Mouse (Mus musculus): ENCODE data around the gene Wee1. TPM values are rescaled to one million over a fixed set of nuclear protein-coding genes. Genes with fewer than 3 reads are reported as not detected.

Wee1 gene
- polyA plus RNA-seq (2014; fragmentation: Nextera tagmentation; extraction: Ambion mirVana): 11.7 and 13.3 TPM in 2 replicates

DNA sequence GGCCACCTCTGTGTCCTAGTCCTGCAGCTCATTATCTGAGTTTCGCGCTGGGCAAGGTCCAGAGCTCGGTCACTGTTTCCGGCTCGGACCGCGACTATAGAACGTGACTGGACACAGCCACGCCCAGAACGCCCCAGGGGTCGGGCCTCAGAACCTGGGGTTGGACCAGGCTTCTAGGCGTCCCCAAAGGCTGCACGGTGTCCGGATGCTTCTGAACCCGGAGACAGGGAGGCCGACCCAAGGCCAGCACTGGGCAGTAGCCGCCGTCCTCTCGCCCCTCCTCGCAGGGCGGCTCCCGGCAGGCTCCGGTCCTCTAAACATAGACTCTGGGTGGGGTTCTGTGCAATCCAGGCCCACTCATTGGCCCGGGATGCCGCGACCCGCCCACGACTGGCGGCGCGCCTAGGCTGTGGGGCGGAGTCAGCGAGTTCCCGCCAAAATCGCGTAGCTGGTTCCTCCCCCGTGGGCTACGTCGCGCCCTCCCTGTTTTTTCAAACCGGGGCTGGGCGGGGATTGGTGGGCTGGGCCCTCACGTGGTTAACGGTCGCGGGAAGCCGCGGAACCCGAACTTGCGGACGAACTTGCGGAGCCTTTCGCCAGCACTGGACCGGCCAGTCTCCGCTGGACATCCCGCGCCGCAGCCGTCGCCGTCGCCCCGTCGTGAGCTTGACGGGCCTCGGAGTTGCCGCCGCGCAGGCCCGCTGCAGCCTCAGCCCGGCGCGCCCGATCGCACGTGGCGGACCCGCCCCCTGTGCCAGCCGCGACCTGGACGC lies at the start of gene Wee1:
Gene Wee1 (plus strand): TSS at position 531 of the 773 bp plus-strand sequence.
- H3K27me3 ChIP-seq (replicated peaks; ENCODE audit: control insufficient read depth, insufficient read depth, low read length): no peaks in the 10 kb centered on the region
- H3K36me3 ChIP-seq (ENCODE audit: control insufficient read depth, insufficient read depth, low read length): no peaks in the 10 kb centered on the region
- peak; percentile 98 for ATAC-seq
- H3K9me3 ChIP-seq (replicated peaks; ENCODE audit: control insufficient read depth, low read length): no peaks in the 10 kb centered on the region
- peak within 1 kb of the TSS; percentile 97 for H3K4me3 ChIP-seq (ENCODE audit: low read depth, low read length)
- WGBS: under 1% methylated on average over 66 of the region's 81 CpGs
- peak; percentile 98 for DNase-seq (ENCODE audit: low spot score)
- 0 out of 2 replicates have a peak, but pooled peaks cover 4% of the 10 kb centered on the region for H3K4me1 ChIP-seq (ENCODE audit: control insufficient read depth, insufficient read depth, low read length)
- peak within 1 kb of the TSS; percentile 87 for H3K27ac ChIP-seq (ENCODE audit: low read depth, low read length)
- peak within 1 kb of the TSS; percentile 78 for H3K9ac ChIP-seq (ENCODE audit: low read length)
- H3K4me2 ChIP-seq (ENCODE audit: low read length): peak within 1 kb of the TSS; percentile 84

DNA sequence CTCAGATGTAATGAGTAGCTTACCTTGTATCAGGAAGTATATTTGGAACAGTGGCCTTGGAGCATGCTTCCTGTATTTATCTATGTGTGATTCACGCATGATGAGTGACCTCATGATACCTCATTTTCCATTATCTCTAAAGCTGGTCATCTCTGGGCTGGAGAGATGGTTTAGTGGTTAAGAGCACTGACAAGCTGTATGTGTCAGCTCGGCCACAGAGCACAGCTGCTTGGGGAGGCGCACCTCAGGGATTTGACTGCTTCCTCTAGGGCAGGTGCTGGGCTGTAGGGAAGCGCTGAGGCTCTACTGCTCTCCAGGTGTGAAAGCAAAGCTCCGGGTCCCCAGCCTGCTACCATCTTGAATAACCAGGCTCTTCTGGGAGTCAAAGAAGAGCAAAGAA lies 43.7 kb upstream of the Wee1 start:
- ATAC-seq (no peak), DNase-seq (ENCODE audit: low spot score) (no peak)
- no peak overlapping the region for H3K4me3 ChIP-seq (ENCODE audit: low read depth, low read length)
- 95% methylated on average over 5 of the region's 5 CpGs for WGBS
- no peaks in the 10 kb centered on the region for H3K27me3 ChIP-seq (replicated peaks; ENCODE audit: control insufficient read depth, insufficient read depth, low read length)
- no peak overlapping the region for H3K9ac ChIP-seq (ENCODE audit: low read length)
- H3K9me3 ChIP-seq (replicated peaks; ENCODE audit: control insufficient read depth, low read length): no peaks in the 10 kb centered on the region
- no peak overlapping the region for H3K27ac ChIP-seq (ENCODE audit: low read depth, low read length)
- no peaks in the 10 kb centered on the region for H3K4me1 ChIP-seq (ENCODE audit: control insufficient read depth, insufficient read depth, low read length)
- peaks cover 88% of the 10 kb centered on the region for H3K36me3 ChIP-seq (ENCODE audit: control insufficient read depth, insufficient read depth, low read length)
- H3K4me2 ChIP-seq (ENCODE audit: low read length): no peak overlapping the region

DNA sequence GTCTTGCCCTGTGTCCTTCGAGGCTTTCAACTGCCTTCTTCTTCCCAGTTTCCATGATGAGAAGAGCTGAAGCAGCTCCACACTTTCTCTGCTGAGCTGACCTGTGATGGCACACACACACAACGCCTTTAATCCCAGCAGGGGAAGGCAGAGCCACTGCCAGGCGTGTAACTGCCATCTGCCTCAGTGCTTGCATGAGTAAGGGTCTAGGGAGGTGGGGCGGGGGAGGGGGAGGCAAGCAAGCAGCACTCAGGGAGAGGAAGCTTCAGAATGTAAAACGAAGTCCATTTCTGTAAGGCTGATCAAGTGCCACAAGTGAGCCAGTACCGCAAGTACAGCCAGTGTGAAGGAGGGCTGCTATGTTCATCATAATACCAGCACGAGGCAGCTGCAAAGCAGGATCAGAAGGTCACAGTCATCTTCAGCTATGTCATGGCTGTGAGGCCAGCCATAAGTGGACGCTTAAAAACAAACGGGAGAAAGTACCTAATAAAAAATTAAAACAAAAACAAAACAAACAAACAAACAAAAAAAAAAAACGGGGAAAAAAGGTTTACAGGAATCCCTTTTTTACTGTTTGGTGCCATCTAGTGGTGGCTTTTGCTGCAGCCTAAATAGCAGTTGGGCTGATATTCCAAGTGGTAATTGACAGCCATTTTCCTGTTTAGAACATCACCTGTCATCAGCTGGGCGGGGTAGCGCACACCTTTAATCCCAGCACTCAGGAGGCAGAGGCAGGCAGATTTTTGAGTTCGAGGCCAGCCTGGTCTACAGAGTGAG lies 38.3 kb upstream of the Wee1 start:
- Histone ChIP-seq H3K36me3 (ENCODE audit: control insufficient read depth, insufficient read depth, low read length) (peaks cover 89% of the 10 kb centered on the region), H3K9me3 (replicated peaks; ENCODE audit: control insufficient read depth, low read length) (no peaks in the 10 kb centered on the region), H3K9ac (ENCODE audit: low read length) (no peak overlapping the region), H3K27me3 (replicated peaks; ENCODE audit: control insufficient read depth, insufficient read depth, low read length) (no peaks in the 10 kb centered on the region), H3K4me2 (ENCODE audit: low read length) (no peak overlapping the region), H3K4me3 (ENCODE audit: low read depth, low read length) (no peak overlapping the region), H3K27ac (ENCODE audit: low read depth, low read length) (peak overlapping the region; percentile 69), H3K4me1 (ENCODE audit: control insufficient read depth, insufficient read depth, low read length) (no peaks in the 10 kb centered on the region)
- ATAC-seq (peak; percentile 77), DNase-seq (ENCODE audit: low spot score) (peak; percentile 90)
- 71% methylated on average over 13 of the region's 13 CpGs for WGBS

DNA sequence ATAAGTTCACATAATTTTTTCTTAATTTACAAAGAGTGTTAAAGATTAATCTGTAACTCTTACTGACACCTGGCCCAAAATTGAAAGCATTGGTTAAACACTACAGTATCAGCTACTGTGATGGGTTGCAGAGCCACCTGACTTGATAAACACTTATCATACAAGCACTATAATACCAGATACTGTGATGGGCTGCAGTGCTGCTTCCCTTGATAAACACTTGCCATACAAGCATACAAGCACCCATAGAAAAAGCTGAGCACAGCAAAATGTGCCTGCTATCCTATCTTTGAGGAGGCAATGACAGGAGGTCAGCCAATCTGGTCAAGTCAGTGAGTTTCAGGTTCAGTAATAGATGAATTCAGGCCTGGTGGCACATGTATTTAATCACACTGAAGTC lies 36.6 kb upstream of the Wee1 start:
- H3K9ac ChIP-seq (ENCODE audit: low read length): no peak overlapping the region
- DNase-seq (ENCODE audit: low spot score) (no peak), ATAC-seq (no peak)
- H3K27ac ChIP-seq (ENCODE audit: low read depth, low read length): no peak overlapping the region
- no peak overlapping the region for H3K4me2 ChIP-seq (ENCODE audit: low read length)
- H3K9me3 ChIP-seq (replicated peaks; ENCODE audit: control insufficient read depth, low read length): no peaks in the 10 kb centered on the region
- H3K4me1 ChIP-seq (ENCODE audit: control insufficient read depth, insufficient read depth, low read length): no peaks in the 10 kb centered on the region
- no peak overlapping the region for H3K4me3 ChIP-seq (ENCODE audit: low read depth, low read length)
- H3K27me3 ChIP-seq (replicated peaks; ENCODE audit: control insufficient read depth, insufficient read depth, low read length): no peaks in the 10 kb centered on the region
- H3K36me3 ChIP-seq (ENCODE audit: control insufficient read depth, insufficient read depth, low read length): peaks cover 89% of the 10 kb centered on the region

DNA sequence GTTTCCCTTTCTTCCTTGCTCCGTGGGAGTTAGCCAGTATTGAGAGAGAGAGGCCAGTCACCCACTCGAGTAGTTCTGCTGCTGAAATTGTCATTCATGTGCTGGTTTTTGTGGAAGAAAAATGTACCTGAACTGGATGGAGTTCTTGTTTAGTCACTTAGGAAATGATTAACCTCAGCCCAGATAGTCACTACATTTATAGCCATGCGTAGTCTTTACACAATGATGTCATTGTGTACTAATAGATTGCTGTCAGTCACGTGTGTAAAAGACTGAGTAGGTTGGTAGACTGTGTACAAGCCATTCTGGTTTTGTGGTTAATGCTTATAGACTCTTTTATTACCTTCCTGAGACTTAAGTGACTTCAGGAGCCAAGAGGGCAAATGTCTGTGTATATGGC lies 33.9 kb upstream of the Wee1 start:
- ATAC-seq (no peak), DNase-seq (ENCODE audit: low spot score) (no peak)
- Histone ChIP-seq H3K9ac (ENCODE audit: low read length) (no peak overlapping the region), H3K4me1 (ENCODE audit: control insufficient read depth, insufficient read depth, low read length) (no peaks in the 10 kb centered on the region), H3K36me3 (ENCODE audit: control insufficient read depth, insufficient read depth, low read length) (peaks cover 89% of the 10 kb centered on the region), H3K4me3 (ENCODE audit: low read depth, low read length) (no peak overlapping the region), H3K27ac (ENCODE audit: low read depth, low read length) (no peak overlapping the region), H3K4me2 (ENCODE audit: low read length) (no peak overlapping the region), H3K27me3 (replicated peaks; ENCODE audit: control insufficient read depth, insufficient read depth, low read length) (no peaks in the 10 kb centered on the region), H3K9me3 (replicated peaks; ENCODE audit: control insufficient read depth, low read length) (no peaks in the 10 kb centered on the region)
- 75% methylated on average over 4 of the region's 4 CpGs for WGBS

DNA sequence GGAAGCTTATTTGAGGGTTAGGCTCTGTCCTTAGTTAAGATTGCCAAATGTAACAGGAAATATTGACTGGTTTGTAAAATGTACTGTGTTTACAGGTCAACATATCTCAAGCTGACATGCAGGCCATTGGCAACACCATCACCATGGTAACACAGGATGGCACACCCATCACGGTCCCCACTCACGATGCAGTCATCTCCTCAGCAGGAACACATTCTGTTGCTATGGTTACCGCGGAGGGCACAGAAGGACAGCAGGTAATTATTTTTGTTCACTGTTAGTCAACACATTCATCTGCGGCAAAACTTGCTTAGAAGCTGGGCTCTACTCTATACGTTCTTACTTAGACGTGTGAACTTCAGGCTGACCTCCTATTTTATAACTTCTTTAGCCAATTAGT lies 30.2 kb upstream of the Wee1 start:
- DNase-seq (ENCODE audit: low spot score): peak; percentile 53
- no peak overlapping the region for H3K4me3 ChIP-seq (ENCODE audit: low read depth, low read length)
- no peak overlapping the region for H3K9ac ChIP-seq (ENCODE audit: low read length)
- H3K27ac ChIP-seq (ENCODE audit: low read depth, low read length): no peak overlapping the region
- H3K9me3 ChIP-seq (replicated peaks; ENCODE audit: control insufficient read depth, low read length): no peaks in the 10 kb centered on the region
- H3K4me1 ChIP-seq (ENCODE audit: control insufficient read depth, insufficient read depth, low read length): no peaks in the 10 kb centered on the region
- H3K36me3 ChIP-seq (ENCODE audit: control insufficient read depth, insufficient read depth, low read length): peaks cover 92% of the 10 kb centered on the region
- ATAC-seq: peak; percentile 46; the same call in 1 of the 2 replicates
- H3K4me2 ChIP-seq (ENCODE audit: low read length): no peak overlapping the region
- H3K27me3 ChIP-seq (replicated peaks; ENCODE audit: control insufficient read depth, insufficient read depth, low read length): no peaks in the 10 kb centered on the region
- WGBS: 40% methylated on average over 7 of the region's 7 CpGs

DNA sequence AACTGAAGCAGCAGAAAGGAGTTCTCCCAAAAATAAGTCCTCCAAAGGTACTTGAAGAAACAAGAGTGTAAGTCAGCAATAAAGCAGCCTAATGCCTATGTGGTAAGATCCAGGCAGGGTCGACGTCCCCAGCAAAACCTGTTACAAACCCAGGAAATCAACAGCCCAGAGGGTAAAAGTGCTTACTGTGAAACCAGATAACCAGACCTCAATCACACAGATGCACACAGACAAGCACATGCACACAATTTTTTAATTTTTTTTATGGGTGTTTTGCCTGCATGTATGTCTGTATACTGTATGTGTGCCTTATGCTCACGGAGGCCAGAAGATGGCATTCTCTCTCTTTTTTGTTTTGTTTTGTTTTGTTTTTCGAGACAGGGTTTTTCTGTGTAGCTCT lies 25.5 kb upstream of the Wee1 start:
- no peak overlapping the region for H3K27ac ChIP-seq (ENCODE audit: low read depth, low read length)
- no peak overlapping the region for H3K9ac ChIP-seq (ENCODE audit: low read length)
- H3K4me1 ChIP-seq (ENCODE audit: control insufficient read depth, insufficient read depth, low read length): no peaks in the 10 kb centered on the region
- peaks cover 54% of the 10 kb centered on the region for H3K36me3 ChIP-seq (ENCODE audit: control insufficient read depth, insufficient read depth, low read length)
- DNase-seq (ENCODE audit: low spot score): no peak
- H3K4me2 ChIP-seq (ENCODE audit: low read length): no peak overlapping the region
- no peaks in the 10 kb centered on the region for H3K9me3 ChIP-seq (replicated peaks; ENCODE audit: control insufficient read depth, low read length)
- WGBS: 91% methylated on average over 4 of the region's 4 CpGs
- no peaks in the 10 kb centered on the region for H3K27me3 ChIP-seq (replicated peaks; ENCODE audit: control insufficient read depth, insufficient read depth, low read length)
- ATAC-seq: no peak
- H3K4me3 ChIP-seq (ENCODE audit: low read depth, low read length): no peak overlapping the region

DNA sequence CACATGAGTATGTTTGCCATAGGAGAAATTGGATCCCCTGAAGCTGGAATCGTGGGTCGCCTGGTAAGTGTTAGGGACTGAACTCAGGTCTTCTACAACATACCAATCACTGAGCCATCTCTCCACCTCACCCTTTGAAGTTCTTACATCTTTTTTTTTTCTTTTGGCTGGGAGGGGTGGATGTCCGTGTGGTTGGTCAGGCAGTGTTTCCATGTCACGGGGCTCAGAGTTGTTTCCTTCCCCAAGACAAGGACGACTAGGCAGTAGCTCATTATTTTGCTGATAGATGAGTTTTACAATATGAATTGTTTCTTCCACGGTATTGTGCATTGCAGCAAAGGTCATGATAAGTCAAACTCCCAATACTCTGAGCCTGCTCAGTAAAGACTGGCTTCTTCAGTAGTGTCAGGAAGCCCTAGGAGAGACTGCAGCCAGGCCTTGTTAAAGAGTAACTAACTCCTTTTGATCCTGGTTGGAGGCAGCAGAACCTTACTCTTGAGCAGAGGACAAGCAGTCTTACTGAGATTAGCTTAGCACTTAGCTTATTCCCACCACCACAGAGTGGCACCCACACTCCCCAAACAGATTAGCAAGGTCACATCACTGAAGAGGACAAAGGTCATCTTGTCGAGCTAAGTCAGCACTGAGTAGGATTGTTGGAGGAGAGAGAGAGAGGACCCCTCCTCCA lies 24.6 kb upstream of the Wee1 start:
- 76% methylated on average over 7 of the region's 7 CpGs for WGBS
- Histone ChIP-seq H3K36me3 (ENCODE audit: control insufficient read depth, insufficient read depth, low read length) (peaks cover 45% of the 10 kb centered on the region), H3K27me3 (replicated peaks; ENCODE audit: control insufficient read depth, insufficient read depth, low read length) (no peaks in the 10 kb centered on the region)

More for the DNA sequence above, 24.6 kb upstream of the Wee1 start:
- Histone ChIP-seq H3K4me3 (ENCODE audit: low read depth, low read length) (no peak overlapping the region), H3K27ac (ENCODE audit: low read depth, low read length) (no peak overlapping the region), H3K9ac (ENCODE audit: low read length) (no peak overlapping the region), H3K4me2 (ENCODE audit: low read length) (no peak overlapping the region), H3K4me1 (ENCODE audit: control insufficient read depth, insufficient read depth, low read length) (no peaks in the 10 kb centered on the region), H3K9me3 (replicated peaks; ENCODE audit: control insufficient read depth, low read length) (no peaks in the 10 kb centered on the region)
- DNase-seq (ENCODE audit: low spot score): no peak
- no peak for ATAC-seq
